Mouse (Mus musculus) forebrain, embryonic 13.5 days (tissue): ENCODE results near the gene Fkbp14. TPM values are rescaled to one million over a fixed set of nuclear protein-coding genes. Genes with fewer than 3 reads are reported as not detected.

Source experiments
- ATAC-seq: fragments of 200-750 bp; cut with Nextera tagmentation; 2 replicates; pipeline ENCODE4 v1.8.0; 2017
- H3K27ac ChIP-seq: fragments of 300-500 bp; sonication (generic); 2 replicates; pipeline ENCODE4 v1.5.1; 2015; ENCODE audit warnings: inconsistent platforms, mild to moderate bottlenecking, moderate library complexity
- H3K27me3 ChIP-seq: fragments of 300-500 bp; sonication (generic); 2 replicates; pipeline ENCODE4 v1.6.1; 2015; ENCODE audit warnings: mild to moderate bottlenecking, inconsistent platforms
- H3K36me3 ChIP-seq: fragments of 300-500 bp; sonication (generic); 2 replicates; pipeline ENCODE4 v1.6.1; 2015; ENCODE audit warnings: mild to moderate bottlenecking, inconsistent platforms; ENCODE audit not compliant: poor library complexity, severe bottlenecking
- H3K4me1 ChIP-seq: fragments of 300-500 bp; sonication (generic); 2 replicates; pipeline ENCODE4 v1.6.1; 2015; ENCODE audit warnings: inconsistent platforms
- H3K4me2 ChIP-seq: fragments of 300-500 bp; sonication (generic); 2 replicates; pipeline ENCODE4 v1.6.1; 2015; ENCODE audit warnings: inconsistent platforms, mild to moderate bottlenecking, moderate library complexity
- H3K4me3 ChIP-seq: fragments of 300-500 bp; sonication (generic); 2 replicates; pipeline ENCODE4 v1.5.1; 2015; ENCODE audit warnings: mild to moderate bottlenecking, inconsistent platforms
- H3K9ac ChIP-seq: fragments of 300-500 bp; sonication (generic); 2 replicates; pipeline ENCODE4 v1.6.1; 2015; ENCODE audit warnings: mild to moderate bottlenecking, inconsistent platforms
- H3K9me3 ChIP-seq: fragments of 300-500 bp; sonication (generic); replicated peaks from 2 replicates; pipeline ENCODE4 v1.6.1; 2016; ENCODE audit warnings: inconsistent platforms
- WGBS: fragments of 180-500 bp; shearing (Covaris S2); methylation state at CpG from one replicate; pipeline ENCODE4 v1.1.7; 2015; 5-methylcytosine and 5-hydroxymethylcytosine counted together
- polyA plus RNA-seq: library from polyadenylated mRNA; unstranded; fragments of >200 nt; fragmentation: Nextera tagmentation; extraction: Ambion mirVana; gene quantifications from 2 replicates; pipeline ENCODE4 v1.2.1, GENCODE M21; 2015

Fkbp14 gene
- polyA plus RNA-seq, 1 experiment from 2014 or later, result 9.1 TPM

DNA sequence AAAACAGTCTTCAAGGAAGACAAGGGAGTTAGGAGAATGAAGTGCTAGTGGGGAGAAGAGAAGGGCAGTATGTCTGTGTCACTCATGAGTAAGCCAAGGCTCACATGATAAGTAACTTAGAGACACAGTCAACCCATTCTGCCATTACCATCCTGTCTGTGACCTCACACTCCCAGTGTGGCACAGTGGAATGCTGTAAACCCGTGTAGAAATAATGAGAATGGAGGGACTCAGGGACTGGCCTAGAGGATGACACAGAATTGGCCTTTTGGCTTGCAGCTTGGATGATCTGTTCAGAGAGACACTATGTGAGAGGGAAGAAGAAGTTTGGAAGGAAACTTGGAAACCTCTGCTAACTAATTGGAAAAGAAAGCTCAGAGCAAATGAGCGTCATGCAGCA, 5.8 kb upstream of the Fkbp14 start:
- no peak for ATAC-seq
- H3K27me3 ChIP-seq, result no peaks in the 10 kb centered on the region
- H3K36me3 ChIP-seq, result no peaks in the 10 kb centered on the region
- no peak overlapping the region for H3K4me2 ChIP-seq
- 86% methylated on average over 2 of the region's 2 CpGs for WGBS
- H3K4me1 ChIP-seq, result peaks cover 5% of the 10 kb centered on the region; the same call in 1 of the 2 replicates
- H3K27ac ChIP-seq, result no peak overlapping the region
- no peaks in the 10 kb centered on the region for H3K9me3 ChIP-seq
- no peak overlapping the region for H3K4me3 ChIP-seq
- H3K9ac ChIP-seq, result no peak overlapping the region

- no peaks in the 10 kb centered on the region for H3K9me3 ChIP-seq
- 85% methylated on average over 5 of the region's 5 CpGs for WGBS
- no peak overlapping the region for H3K9ac ChIP-seq
- H3K27ac ChIP-seq, result no peak overlapping the region
- no peak overlapping the region for H3K4me3 ChIP-seq
- H3K36me3 ChIP-seq, result no peaks in the 10 kb centered on the region
- H3K4me2 ChIP-seq, result no peak overlapping the region
- ATAC-seq, result no peak
- peaks cover 26% of the 10 kb centered on the region for H3K4me1 ChIP-seq
- H3K27me3 ChIP-seq, result no peaks in the 10 kb centered on the region
Observed at GRCm38 (mm10) chr6:54600681-54601347, 3.7 kb upstream of the Fkbp14 start.

DNA sequence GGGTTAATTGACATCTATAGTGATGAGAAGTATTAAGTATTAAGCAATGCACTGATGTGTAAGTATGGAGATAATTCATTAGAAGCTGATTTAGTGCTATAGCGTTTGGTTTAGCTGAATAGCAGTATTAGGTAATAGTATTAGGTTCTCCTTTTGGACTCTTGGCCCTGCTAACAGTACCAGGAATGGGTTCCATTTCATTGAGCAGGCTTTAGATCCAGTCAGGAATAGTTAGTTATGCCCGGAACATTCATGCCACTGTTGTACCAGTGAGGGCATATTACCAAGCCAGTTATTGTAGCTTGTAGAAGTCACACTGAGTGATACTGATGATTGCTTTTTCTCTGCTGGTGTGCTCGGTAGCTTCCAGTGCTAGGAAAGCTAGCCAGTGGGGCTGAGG, 603 bp upstream of the Fkbp14 start:
- H3K4me2 ChIP-seq, result no peak overlapping the region
- no peaks in the 10 kb centered on the region for H3K36me3 ChIP-seq
- no peak overlapping the region for H3K27ac ChIP-seq
- H3K4me1 ChIP-seq, result peaks cover 34% of the 10 kb centered on the region
- H3K27me3 ChIP-seq, result no peaks in the 10 kb centered on the region
- ATAC-seq, result no peak
- no peaks in the 10 kb centered on the region for H3K9me3 ChIP-seq
- WGBS, result 85% methylated on average over 3 of the region's 3 CpGs
- no peak overlapping the region for H3K9ac ChIP-seq
- H3K4me3 ChIP-seq, result no peak overlapping the region

DNA sequence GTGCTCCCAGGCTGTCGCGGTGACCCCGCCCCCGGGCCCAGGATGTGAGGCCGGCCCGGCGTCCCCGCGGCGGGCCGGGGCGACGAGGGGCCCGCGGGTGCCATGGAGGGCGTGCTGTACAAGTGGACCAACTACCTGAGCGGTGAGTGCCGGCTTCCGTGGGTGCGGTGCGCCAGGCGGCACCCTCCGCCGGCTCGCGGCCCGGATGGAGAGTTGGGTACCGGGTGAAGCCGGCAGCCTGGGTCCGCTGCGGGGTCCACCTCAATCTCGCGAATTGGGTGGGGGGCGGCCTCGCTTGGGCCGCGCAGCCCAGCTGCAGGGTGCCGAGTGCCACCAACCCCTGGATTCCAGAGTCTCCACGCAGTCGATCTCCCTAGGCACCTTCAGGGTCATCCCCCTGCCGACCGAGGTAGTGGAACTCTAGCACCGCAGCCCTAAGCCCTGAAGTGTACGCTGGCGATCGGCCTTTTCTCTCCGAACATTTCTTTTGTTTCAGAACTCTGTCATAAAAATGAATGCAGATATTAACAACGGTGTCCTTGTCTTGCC, 1.7 kb downstream of the Fkbp14 start:
- H3K27me3 ChIP-seq, result no peaks in the 10 kb centered on the region
- H3K9me3 ChIP-seq, result no peaks in the 10 kb centered on the region
- no peaks in the 10 kb centered on the region for H3K36me3 ChIP-seq
- H3K9ac ChIP-seq, result peak overlapping the region; percentile 92
- under 1% methylated on average over 47 of the region's 48 CpGs for WGBS
- H3K4me2 ChIP-seq, result peak overlapping the region; percentile 75
- H3K27ac ChIP-seq, result peak overlapping the region; percentile 76; the same call in 1 of the 2 replicates
- peak overlapping the region; percentile 90 for H3K4me3 ChIP-seq
- peaks cover 53% of the 10 kb centered on the region for H3K4me1 ChIP-seq
- ATAC-seq, result no peak

DNA sequence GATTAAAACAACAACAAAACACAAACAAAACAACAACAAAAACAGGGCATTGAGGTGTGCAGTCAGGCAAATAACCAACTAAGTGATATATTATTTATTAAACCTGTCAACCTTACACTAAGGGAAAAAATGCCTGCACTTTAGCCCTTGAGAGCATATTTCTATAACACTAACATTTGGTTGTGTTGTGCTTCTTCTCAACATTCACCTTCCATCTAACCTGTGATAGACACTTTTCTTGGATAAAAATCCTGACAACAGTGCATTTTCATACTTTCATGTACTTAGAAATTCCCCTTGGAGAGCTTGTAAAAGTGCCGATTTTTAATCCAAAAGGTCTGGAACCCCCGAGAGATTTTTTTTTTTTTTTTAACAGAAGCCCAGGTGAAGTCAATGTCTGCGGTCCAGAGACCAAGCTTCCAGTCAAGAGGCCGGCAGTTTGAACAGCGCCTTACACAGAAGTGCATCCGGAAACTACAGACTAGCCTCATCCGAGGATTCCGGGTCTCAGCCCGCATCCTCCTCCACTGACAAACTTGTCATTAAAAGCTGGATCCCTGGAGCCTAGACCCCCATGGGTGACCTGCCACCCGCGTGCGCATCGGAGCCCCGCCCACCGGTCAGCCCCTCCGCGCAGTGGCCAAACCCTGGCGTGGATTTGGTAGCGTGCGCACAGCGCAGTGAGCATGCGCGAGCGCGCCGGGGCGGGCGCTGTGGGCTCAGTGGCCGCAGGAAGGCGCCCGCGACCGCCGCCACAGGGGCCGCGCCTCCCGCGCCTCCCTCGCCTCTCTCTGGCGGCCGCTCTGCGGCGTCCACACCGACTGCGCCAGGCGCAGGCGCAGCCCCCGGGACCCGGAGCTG, 2.4 kb downstream of the Fkbp14 start, which contains the start of gene Plekha8:
Plekha8 (plus strand) TSS at position 643 of the 861 bp plus-strand sequence.
- H3K4me1 ChIP-seq, result peaks cover 53% of the 10 kb centered on the region
- H3K4me2 ChIP-seq, result peak within 1 kb of the TSS; percentile 79
- H3K9ac ChIP-seq, result peak within 1 kb of the TSS; percentile 92
- peak; percentile 92 for ATAC-seq
- H3K9me3 ChIP-seq, result no peaks in the 10 kb centered on the region
- no peaks in the 10 kb centered on the region for H3K36me3 ChIP-seq
- peak within 1 kb of the TSS; percentile 76; the same call in 1 of the 2 replicates for H3K27ac ChIP-seq
- WGBS, result under 1% methylated on average over 36 of the region's 49 CpGs
- no peaks in the 10 kb centered on the region for H3K27me3 ChIP-seq
- peak within 1 kb of the TSS; percentile 90 for H3K4me3 ChIP-seq

DNA sequence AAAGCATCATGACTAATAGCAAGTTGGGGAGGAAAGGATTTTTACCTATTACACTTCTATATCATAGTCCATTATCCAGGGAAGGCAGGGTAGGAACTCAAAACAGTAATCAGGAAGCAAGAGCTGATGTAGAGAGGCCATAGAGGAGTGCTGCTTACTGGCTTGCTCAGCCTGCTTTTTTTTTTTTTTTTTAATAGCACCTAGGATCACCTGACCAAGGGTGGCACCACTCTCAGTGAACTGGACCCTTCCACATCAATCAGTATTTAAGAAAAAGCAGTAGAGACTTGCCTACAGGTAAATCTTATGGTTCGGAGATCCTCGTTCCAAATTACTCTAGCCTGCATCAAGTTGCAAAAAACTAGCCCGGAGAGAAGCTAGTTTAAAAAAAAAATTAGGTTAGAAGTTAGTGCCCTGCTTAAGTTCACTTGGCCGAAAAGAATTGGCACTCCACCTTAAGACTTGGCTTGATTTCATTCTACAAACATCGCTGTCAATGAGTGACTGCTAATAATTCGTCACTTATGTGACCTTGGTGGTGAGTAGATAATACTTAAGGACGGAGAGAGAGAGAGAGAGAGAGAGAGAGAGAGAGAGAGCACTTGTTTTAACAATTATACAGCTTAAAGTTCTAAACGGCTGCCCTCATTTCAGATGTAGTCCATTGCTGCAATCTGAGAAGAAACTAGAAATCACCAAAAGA, 3.2 kb downstream of the Fkbp14 start:
- Histone ChIP-seq H3K4me2 (peak overlapping the region; percentile 79), H3K27ac (no peak overlapping the region), H3K27me3 (no peaks in the 10 kb centered on the region), H3K36me3 (no peaks in the 10 kb centered on the region), H3K4me3 (peak overlapping the region; percentile 90), H3K9ac (no peak overlapping the region), H3K4me1 (peaks cover 53% of the 10 kb centered on the region), H3K9me3 (no peaks in the 10 kb centered on the region)
- ATAC-seq, result no peak
- 57% methylated on average over 8 of the region's 8 CpGs for WGBS

DNA sequence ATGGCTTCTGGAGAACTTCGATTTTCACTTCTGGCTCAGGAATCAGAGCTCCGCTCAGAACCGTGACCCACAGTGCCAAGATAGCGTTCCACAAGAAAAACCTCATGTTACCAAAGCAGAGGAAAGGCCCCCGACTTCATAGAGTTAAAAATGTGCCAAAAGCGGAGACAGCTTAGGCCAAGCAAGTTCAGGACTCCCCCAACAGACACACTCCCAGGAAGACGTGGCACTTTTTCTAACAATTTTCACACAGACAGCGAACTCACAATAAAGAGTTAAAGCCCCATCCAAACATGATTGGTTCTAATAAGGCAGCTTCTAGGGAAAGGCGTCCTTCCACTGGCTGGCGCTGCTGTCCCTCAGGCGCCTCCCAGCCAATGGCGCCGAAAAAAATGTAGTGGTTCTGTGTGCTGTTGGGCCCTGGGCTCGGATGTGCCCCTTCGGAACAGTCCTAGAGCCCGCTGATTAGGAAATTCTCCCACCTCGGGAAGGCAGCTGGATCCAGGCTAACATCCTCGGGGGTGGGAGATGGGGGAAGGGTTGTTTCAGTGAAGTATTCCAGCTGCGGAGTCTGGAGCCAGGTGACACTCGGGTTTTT, 4.1 kb downstream of the Fkbp14 start:
- H3K27ac ChIP-seq, result 0 out of 2 replicates have a peak overlapping the region, but pooled peaks have one; percentile 44
- peak overlapping the region; percentile 68 for H3K9ac ChIP-seq
- ATAC-seq, result peak; percentile 93
- H3K4me3 ChIP-seq, result peak overlapping the region; percentile 49
- H3K4me2 ChIP-seq, result peak overlapping the region; percentile 79
- H3K9me3 ChIP-seq, result no peaks in the 10 kb centered on the region
- no peaks in the 10 kb centered on the region for H3K27me3 ChIP-seq
- peaks cover 53% of the 10 kb centered on the region for H3K4me1 ChIP-seq
- H3K36me3 ChIP-seq, result no peaks in the 10 kb centered on the region
- WGBS, result under 1% methylated on average over 20 of the region's 20 CpGs

DNA sequence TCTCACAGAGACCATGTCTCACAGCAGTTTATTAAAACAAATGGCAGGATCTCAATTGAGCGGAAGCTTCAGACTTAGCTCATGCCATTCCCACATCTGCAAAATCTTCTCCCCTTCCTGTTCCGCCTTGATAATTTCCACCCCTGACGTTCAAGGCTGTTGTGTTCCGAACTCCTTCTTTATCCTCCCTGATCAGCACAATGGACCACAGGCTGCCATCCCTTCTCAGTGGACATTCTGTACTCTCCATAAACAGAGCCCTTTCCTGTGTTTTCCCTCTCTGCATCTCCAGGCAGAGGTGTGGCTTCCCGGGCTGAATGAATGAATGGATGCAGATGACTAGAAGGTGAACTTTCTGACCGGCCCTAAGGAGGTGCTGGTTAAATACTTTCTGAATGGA, 5.3 kb downstream of the Fkbp14 start:
- H3K4me3 ChIP-seq, result peak overlapping the region; percentile 15; the same call in 1 of the 2 replicates
- no peaks in the 10 kb centered on the region for H3K36me3 ChIP-seq
- H3K27ac ChIP-seq, result no peak overlapping the region
- H3K9ac ChIP-seq, result no peak overlapping the region; the same call in 1 of the 2 replicates
- H3K27me3 ChIP-seq, result no peaks in the 10 kb centered on the region
- peaks cover 42% of the 10 kb centered on the region for H3K4me1 ChIP-seq
- ATAC-seq, result no peak
- no peaks in the 10 kb centered on the region for H3K9me3 ChIP-seq
- 41% methylated on average over 6 of the region's 6 CpGs for WGBS
- H3K4me2 ChIP-seq, result peak overlapping the region; percentile 44

DNA sequence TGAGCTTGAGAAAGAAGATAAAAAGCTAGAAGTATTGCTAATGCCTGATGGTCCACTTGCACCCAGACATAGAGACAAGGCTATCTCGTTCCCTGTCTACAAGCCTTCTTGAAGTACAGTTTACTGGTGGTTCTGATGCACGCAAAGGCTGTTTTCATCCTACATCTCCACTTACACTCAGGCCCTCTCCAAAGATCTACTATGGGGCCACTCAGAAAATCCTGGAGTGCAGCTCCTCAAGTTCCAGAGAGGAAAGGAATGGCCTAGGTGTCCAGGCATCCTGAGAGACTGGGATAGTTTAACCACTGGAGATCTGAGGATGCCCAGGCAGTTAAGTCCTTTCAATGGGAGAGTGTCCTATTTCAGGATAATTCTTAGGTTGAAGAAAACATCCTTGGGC, 6.4 kb downstream of the Fkbp14 start:
- ATAC-seq, result no peak
- WGBS, result 95% methylated on average over 2 of the region's 2 CpGs
- H3K9me3 ChIP-seq, result no peaks in the 10 kb centered on the region
- no peak overlapping the region for H3K27ac ChIP-seq
- no peak overlapping the region for H3K9ac ChIP-seq
- peaks cover 31% of the 10 kb centered on the region for H3K4me1 ChIP-seq
- H3K36me3 ChIP-seq, result no peaks in the 10 kb centered on the region
- no peaks in the 10 kb centered on the region for H3K27me3 ChIP-seq
- H3K4me3 ChIP-seq, result no peak overlapping the region
- no peak overlapping the region for H3K4me2 ChIP-seq

GRCm38 (mm10) chr6:54588212-54588611, 8.9 kb downstream of the Fkbp14 start:
- H3K4me1 ChIP-seq, result peaks cover 19% of the 10 kb centered on the region

GRCm38 (mm10) chr6:54587683-54588082, 9.4 kb downstream of the Fkbp14 start:
- Histone ChIP-seq H3K9me3 (no peaks in the 10 kb centered on the region), H3K36me3 (no peaks in the 10 kb centered on the region), H3K27me3 (no peaks in the 10 kb centered on the region), H3K4me2 (no peak overlapping the region), H3K27ac (no peak overlapping the region), H3K4me3 (no peak overlapping the region), H3K9ac (no peak overlapping the region), H3K4me1 (peaks cover 19% of the 10 kb centered on the region)
- no peak for ATAC-seq
- WGBS, result 92% methylated on average over 4 of the region's 4 CpGs

More at GRCm38 (mm10) chr6:54588212-54588611, 8.9 kb downstream of the Fkbp14 start:
- H3K4me3 ChIP-seq, result no peak overlapping the region
- no peak overlapping the region for H3K9ac ChIP-seq
- H3K27ac ChIP-seq, result no peak overlapping the region
- WGBS, result 35% methylated on average over 1 of the region's 1 CpGs
- no peaks in the 10 kb centered on the region for H3K36me3 ChIP-seq
- no peak for ATAC-seq
- H3K4me2 ChIP-seq, result no peak overlapping the region
- no peaks in the 10 kb centered on the region for H3K9me3 ChIP-seq
- no peaks in the 10 kb centered on the region for H3K27me3 ChIP-seq
